Mouse (Mus musculus) forebrain, postnatal 0 days (tissue): Measurements from ENCODE around the gene Hectd4. TPM values are rescaled to one million over a fixed set of nuclear protein-coding genes. Genes with fewer than 3 reads are reported as not detected.
"Not testable (repeated sequence)": the region's sequence is repeated elsewhere in the genome, so short reads cannot be mapped to it uniquely, and the experiment has no call there.

ENCODE experiments used
- ATAC-seq: fragments of 200-750 bp; cut with Nextera tagmentation; 2 replicates; pipeline ENCODE4 v1.8.0; 2017; ENCODE audit warnings: mild to moderate bottlenecking, moderate library complexity
- DNase-seq: peaks from one replicate; pipeline ENCODE4 v3.0.0-alpha.2; 2015
- H3K27ac ChIP-seq: fragments of 300-500 bp; sonication (generic); 2 replicates; pipeline ENCODE4 v1.5.1; 2014; ENCODE audit warnings: low read depth, mild to moderate bottlenecking, antibody characterized with exemption, low read length, moderate library complexity, mixed read lengths
- H3K27me3 ChIP-seq: fragments of 300-500 bp; sonication (generic); 2 replicates; pipeline ENCODE4 v1.6.1; 2014; ENCODE audit warnings: mild to moderate bottlenecking, low read length, mixed read lengths; ENCODE audit not compliant: insufficient read depth
- H3K36me3 ChIP-seq: fragments of 300-500 bp; sonication (generic); 2 replicates; pipeline ENCODE4 v1.6.1; 2014; ENCODE audit warnings: mild to moderate bottlenecking, moderate library complexity; ENCODE audit not compliant: insufficient read depth
- H3K4me1 ChIP-seq: fragments of 300-500 bp; sonication (generic); 2 replicates; pipeline ENCODE4 v1.6.1; 2014; ENCODE audit warnings: antibody characterized with exemption; ENCODE audit not compliant: insufficient read depth
- H3K4me2 ChIP-seq: fragments of 300-500 bp; sonication (generic); 2 replicates; pipeline ENCODE4 v1.6.1; 2014; ENCODE audit warnings: low read depth, mild to moderate bottlenecking, moderate library complexity
- H3K4me3 ChIP-seq: fragments of 300-500 bp; sonication (generic); 2 replicates; pipeline ENCODE4 v1.5.1; 2014; ENCODE audit warnings: low read depth, low read length, mixed read lengths
- H3K9ac ChIP-seq: fragments of 300-500 bp; sonication (generic); 2 replicates; pipeline ENCODE4 v1.6.1; 2014; ENCODE audit warnings: mild to moderate bottlenecking
- H3K9me3 ChIP-seq: fragments of 300-500 bp; sonication (generic); 2 replicates; pipeline ENCODE4 v1.6.1; 2016; ENCODE audit warnings: low read length
- CTCF ChIP-seq: sonication (generic); IDR thresholded peaks from 2 replicates; pipeline ENCODE4 v1.5.1; 2016; ENCODE audit warnings: antibody characterized with exemption, control low read depth, low read depth
- WGBS: fragments of 180-500 bp; shearing (Covaris S2); extraction: QIAGEN DNeasy Blood & Tissue Kit; methylation state at CpG from one replicate; pipeline ENCODE4 v1.1.7; 2014; 5-methylcytosine and 5-hydroxymethylcytosine counted together
- polyA plus RNA-seq: library from polyadenylated mRNA; unstranded; fragments of >200 nt; fragmentation: Nextera tagmentation; extraction: Ambion mirVana; gene quantifications from 2 replicates; pipeline ENCODE4 v1.2.1, GENCODE M21; 2015
- total RNA-seq: library from RNA; depleted of rRNA; stranded (reverse); fragments of >200 nt; gene quantifications from 2 replicates; pipeline ENCODE4 v1.2.3, GENCODE M21; 2014

Gene Hectd4
- total and polyA plus RNA-seq, 2 experiments from 2014 or later: 14.0 to 107 TPM

DNA sequence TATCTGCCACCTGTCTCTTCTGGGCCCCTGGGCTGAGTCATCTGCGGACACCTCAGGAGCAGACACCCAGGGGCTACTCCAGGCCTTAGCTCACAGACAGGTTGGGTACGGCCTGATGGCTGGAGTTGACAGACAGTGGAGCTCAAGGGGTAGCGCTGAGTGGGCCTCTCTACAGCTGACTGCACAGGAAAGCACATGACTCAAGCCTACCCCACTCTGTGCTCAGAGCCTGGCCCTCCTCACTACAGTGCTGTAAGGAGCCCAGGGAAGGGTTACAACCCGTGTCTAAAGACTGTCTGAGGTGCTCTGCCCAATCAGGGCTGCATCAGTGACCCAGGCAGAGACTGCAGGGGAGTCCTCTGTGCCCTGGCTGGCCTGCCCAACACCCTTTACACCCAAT lies 147.2 kb downstream of the Hectd4 start:
- H3K9me3 ChIP-seq: no peaks in the 10 kb centered on the region
- TF ChIP-seq CTCF: no peak
- H3K27me3 ChIP-seq: no peaks in the 10 kb centered on the region
- no peak overlapping the region for H3K27ac ChIP-seq
- WGBS: 83% methylated on average over 4 of the region's 4 CpGs
- DNase-seq (no peak), ATAC-seq (no peak)
- peaks cover 82% of the 10 kb centered on the region for H3K36me3 ChIP-seq
- H3K4me2 ChIP-seq: no peak overlapping the region
- H3K9ac ChIP-seq: no peak overlapping the region
- no peaks in the 10 kb centered on the region for H3K4me1 ChIP-seq
- no peak overlapping the region for H3K4me3 ChIP-seq

DNA sequence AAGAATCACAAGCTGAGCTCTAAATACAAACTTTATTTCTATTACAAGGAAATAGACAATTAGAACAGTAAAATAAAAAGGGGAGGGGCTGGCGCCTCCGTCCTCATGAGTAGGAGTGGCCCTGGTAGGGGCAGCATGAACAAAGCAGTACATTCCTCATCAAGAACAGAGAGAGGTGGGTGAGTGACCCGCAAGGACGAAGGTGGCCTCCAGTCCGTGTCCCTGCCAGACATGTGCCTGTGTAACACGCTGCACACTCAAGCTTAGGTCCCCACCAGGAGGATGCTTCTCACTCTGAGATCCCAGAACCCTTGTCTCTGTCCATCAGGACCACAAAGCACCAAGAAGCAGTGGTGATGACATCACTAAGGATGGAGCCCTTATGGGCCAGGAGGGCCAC lies 151.7 kb downstream of the Hectd4 start:
- DNase-seq (no peak), ATAC-seq (no peak)
- TF ChIP-seq CTCF: no peak
- Histone ChIP-seq H3K9me3 (no peaks in the 10 kb centered on the region), H3K27me3 (no peaks in the 10 kb centered on the region), H3K4me1 (no peaks in the 10 kb centered on the region), H3K36me3 (peaks cover 80% of the 10 kb centered on the region), H3K27ac (no peak overlapping the region), H3K4me2 (no peak overlapping the region), H3K4me3 (no peak overlapping the region), H3K9ac (no peak overlapping the region)
- 89% methylated on average over 6 of the region's 6 CpGs for WGBS

DNA sequence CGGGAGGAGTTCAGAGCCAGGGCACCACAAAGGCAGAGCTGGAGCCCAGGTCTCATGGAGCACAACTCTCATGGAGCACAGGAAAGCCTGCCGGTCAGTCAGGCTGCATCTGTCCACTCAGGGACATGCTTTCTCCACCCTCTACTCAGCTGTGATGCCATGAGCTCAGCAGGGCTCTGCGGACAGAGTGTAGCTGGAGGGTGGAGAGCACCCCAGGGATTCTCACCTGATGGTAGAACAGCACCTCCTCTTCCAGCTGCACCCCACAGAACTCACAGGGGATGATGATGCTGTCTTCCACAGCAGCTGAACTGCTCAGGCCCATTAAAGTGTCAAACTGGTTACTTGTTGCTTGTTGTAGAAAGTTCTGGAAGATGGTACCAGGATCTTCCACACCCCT lies 154.8 kb downstream of the Hectd4 start:
- Histone ChIP-seq H3K9me3 (no peaks in the 10 kb centered on the region), H3K4me1 (no peaks in the 10 kb centered on the region), H3K4me2 (no peak overlapping the region), H3K27me3 (no peaks in the 10 kb centered on the region), H3K36me3 (peaks cover 80% of the 10 kb centered on the region), H3K27ac (no peak overlapping the region), H3K4me3 (no peak overlapping the region), H3K9ac (no peak overlapping the region)
- DNase-seq (no peak), ATAC-seq (no peak)
- 92% methylated on average over 3 of the region's 3 CpGs for WGBS
- TF ChIP-seq CTCF: no peak

DNA sequence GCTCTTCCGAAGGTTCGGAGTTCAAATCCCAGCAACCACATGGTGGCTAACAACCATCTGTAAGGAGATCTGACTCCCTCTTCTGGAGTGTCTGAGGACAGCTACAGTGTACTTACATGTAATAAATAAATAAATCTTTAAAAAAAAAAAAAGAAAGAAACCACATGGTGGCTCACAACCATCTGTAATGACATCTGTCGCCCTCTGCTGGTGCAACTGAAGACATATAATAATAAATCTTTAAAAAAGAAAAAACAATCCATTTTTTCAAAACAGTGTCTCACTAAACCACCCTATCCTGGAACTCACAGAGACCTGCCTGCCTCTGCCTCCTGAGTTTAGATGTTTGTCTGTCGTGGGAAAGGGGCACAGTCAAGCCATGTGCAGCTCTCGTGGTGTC lies 157.0 kb downstream of the Hectd4 start:
- peak; percentile 61 for DNase-seq
- WGBS: 72% methylated on average over 5 of the region's 5 CpGs
- H3K9ac ChIP-seq, H3K4me3 ChIP-seq, H3K27ac ChIP-seq, H3K4me2 ChIP-seq, H3K27me3 ChIP-seq, H3K4me1 ChIP-seq, H3K9me3 ChIP-seq: not testable (repeated sequence)
- peak; percentile 47; the same call in 1 of the 2 replicates for ATAC-seq
- TF ChIP-seq CTCF: peak; percentile 48
- H3K36me3 ChIP-seq: peaks cover 86% of the 10 kb centered on the region

DNA sequence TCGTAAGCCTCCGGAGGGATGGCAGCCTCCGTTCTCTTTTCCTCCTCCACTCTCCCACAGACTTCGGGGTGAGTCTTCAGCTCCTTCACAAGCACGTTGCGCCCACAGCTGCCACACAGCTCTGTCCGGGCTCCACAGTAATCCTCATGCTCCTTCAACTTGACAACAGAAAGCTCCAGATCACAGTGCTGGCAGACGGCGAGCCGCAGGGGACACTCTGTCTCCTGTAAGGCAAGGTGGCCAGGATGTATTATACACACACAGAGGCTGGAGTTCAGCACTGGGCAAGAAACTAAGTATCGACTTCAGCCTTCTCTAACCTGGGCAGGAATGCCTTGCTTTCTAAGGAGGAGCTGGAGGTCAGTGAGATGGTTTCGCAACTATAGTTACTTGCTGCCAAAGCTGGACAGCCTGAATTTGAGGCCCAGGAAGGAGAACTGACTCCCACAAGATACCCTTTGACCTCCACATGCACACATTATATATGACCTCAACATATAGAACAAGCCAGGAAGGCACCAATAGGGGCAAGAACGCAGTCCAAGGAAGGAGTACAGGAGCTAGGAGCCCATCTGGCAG lies 158.7 kb downstream of the Hectd4 start:
- H3K36me3 ChIP-seq: peaks cover 73% of the 10 kb centered on the region

DNA sequence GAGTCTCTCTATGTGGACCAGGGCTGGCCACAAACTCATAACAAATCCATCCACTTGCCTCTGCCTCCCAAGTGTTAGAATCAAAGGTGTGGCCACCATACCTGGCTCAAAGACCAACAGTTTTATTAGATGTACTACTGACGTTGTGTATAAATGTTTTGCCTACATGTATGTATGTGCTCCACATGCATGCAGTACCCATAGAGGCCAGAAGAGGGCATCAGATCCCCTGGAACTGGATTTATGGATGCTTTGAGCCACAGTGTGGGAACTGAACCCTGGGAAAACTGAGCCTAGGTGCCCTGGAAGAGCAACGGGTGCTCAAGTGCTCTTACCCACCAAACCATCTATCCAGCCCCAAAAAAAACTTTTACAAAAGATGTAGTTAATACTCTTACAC lies 160.7 kb downstream of the Hectd4 start:
- no peak overlapping the region for H3K4me2 ChIP-seq
- H3K9ac ChIP-seq: no peak overlapping the region
- 96% methylated on average over 2 of the region's 2 CpGs for WGBS
- peaks cover 57% of the 10 kb centered on the region for H3K36me3 ChIP-seq
- DNase-seq (no peak), ATAC-seq (no peak)
- no peak overlapping the region for H3K4me3 ChIP-seq
- no peak overlapping the region for H3K27ac ChIP-seq
- no peaks in the 10 kb centered on the region for H3K4me1 ChIP-seq
- no peaks in the 10 kb centered on the region for H3K9me3 ChIP-seq
- H3K27me3 ChIP-seq: no peaks in the 10 kb centered on the region
- peak; percentile 66 for TF ChIP-seq CTCF

More for the DNA sequence above, 158.7 kb downstream of the Hectd4 start:
- Histone ChIP-seq H3K4me3 (no peak overlapping the region), H3K27ac (no peak overlapping the region), H3K9me3 (no peaks in the 10 kb centered on the region), H3K9ac (no peak overlapping the region), H3K27me3 (no peaks in the 10 kb centered on the region), H3K4me2 (no peak overlapping the region), H3K4me1 (no peaks in the 10 kb centered on the region)
- ATAC-seq (no peak), DNase-seq (no peak)
- WGBS: 90% methylated on average over 13 of the region's 13 CpGs
- TF ChIP-seq CTCF: no peak

DNA sequence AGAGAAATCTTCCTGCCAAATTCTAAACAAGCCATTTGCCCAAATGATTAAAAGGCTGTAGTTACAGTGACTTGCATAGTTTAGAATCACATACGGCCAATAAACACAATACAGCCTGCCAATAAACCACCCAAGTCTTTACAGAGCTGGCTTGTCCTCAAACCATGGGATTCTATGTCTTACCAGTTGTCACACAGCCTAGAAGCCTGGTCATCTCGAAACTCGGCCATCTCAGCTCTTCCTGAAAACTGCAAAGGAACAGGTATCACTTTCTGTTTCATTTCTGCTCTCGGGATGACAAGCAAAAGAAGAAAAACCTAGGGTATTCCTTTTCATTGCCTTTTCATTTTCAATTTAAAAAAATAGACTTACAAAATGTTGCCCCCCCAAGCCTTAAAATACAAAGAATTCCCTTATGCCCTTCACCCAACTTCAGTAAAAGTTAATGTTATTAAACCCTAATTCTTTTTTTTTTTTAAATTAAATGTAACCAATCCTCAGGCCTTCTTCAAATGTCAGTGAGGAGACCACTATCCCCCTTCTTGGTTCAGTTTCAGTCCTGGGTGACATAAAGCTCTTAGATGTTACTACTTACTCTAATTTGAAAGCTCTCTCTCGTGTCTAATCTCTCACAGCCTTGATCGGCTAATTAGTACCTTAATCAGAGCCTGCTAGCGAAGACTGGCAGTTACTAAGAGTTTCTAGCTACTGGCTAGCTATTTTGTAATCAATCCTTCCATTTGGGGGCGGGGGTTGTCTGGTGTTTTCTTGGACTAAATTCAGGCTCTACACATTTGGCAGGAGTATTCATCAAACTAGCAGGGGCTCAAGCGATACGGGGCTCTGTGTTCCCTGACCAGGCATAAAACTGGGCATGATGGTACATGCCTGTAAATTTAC lies 164.1 kb downstream of the Hectd4 start:
- Histone ChIP-seq H3K9me3 (no peaks in the 10 kb centered on the region), H3K36me3 (peaks cover 30% of the 10 kb centered on the region), H3K27ac (peak overlapping the region; percentile 86; the same call in 1 of the 2 replicates), H3K9ac (peak overlapping the region; percentile 89), H3K4me2 (peak overlapping the region; percentile 59), H3K27me3 (no peaks in the 10 kb centered on the region), H3K4me1 (no peaks in the 10 kb centered on the region), H3K4me3 (peak overlapping the region; percentile 86)
- peak; percentile 49 for DNase-seq
- ATAC-seq: no peak
- TF ChIP-seq CTCF: no peak
- 26% methylated on average over 10 of the region's 10 CpGs for WGBS
